Mouse (Mus musculus): ENCODE measurements around the gene 2700049A03Rik. TPM values are rescaled to one million over a fixed set of nuclear protein-coding genes. Genes with fewer than 3 reads are reported as not detected.

2700049A03Rik gene
- 0.03 and 0.73 TPM in 2 replicates for polyA plus RNA-seq (2012; ENCODE audit: low replicate concordance)

DNA sequence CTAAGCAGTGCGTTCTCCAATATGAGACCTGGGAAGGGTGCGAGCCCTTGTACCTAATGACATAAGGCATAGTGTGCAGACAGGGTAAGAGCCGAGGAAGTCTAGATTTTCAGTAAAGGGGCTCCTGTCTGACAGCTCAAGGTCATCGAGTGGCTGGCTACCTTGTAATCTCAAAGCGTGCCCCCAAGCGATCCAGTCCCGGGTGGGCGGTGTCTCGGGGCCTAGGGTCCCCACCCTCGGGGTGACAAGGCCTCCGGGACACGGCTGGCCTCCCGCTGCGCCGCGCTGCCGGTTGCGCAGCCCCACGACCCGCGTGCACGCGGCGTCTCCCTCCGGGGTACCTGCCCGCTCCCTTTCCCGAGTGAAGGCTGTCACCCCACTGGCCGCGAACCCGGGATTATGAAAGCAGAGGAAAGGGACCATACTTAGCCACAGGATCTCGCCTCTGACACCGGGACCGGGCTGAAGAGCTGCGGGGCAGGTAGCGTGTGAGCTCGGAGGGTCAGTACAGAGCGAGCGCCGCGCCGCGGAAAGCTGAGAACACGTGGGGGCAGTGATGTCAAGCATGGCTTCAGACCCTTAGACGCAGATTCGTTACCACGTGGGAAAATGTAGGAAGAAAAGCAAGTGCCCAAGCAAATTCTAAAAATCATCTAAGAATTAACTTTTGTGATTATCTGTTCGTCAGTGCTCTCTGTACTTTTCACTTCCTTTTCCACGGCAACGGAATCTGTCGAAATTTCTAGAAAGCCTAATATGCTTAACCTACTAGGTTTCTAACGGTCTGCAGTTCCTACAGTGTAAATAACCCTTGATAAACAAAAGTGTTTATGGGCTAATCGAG lies at the start of gene 2700049A03Rik, which contains the start of gene Timm9:
2700049A03Rik (plus strand) TSS at position 719 of the 844 bp plus-strand sequence.
Timm9 (minus strand) TSS at position 555 of the 844 bp plus-strand sequence.

DNA sequence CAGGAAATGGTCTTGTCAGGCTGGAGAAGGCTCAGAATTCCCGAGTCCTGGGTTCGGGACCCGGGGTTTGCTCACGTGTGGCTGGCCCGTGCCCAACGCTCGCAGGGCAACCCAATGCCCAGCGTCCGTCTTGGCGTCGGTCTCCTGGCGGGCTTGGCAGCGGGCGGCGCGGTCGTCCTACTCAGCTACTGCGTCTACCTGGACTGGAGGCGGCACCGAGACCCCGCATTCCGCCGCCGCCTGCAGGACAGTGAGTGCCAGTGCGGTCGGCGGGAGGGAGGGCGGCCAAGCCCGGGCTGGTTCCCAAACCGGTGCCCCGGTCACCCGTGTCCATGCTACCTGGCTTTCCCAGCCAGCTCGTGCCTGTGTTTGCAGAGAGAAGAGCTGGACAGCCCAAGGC lies 25.3 kb upstream of the 2700049A03Rik start, which contains the start of gene Tomm20l:
Tomm20l (plus strand) TSS at position 98 of the 400 bp plus-strand sequence.

Other genes with a start within 250 kb of the 2700049A03Rik start
- gene Actr10, start 199.0 kb upstream of the 2700049A03Rik start, polyA plus RNA-seq (2012; ENCODE audit: low replicate concordance) = 0.77 and 5.3 TPM in 2 replicates
- gene Psma3, start 162.2 kb upstream of the 2700049A03Rik start, polyA plus RNA-seq (2012; ENCODE audit: low replicate concordance) = 1.0 and 14.2 TPM in 2 replicates
- gene Arid4a, start 120.9 kb upstream of the 2700049A03Rik start, polyA plus RNA-seq (2012; ENCODE audit: low replicate concordance) = 5.6 and 6.0 TPM in 2 replicates
- gene Tomm20l, start 25.4 kb upstream of the 2700049A03Rik start, polyA plus RNA-seq (2012; ENCODE audit: low replicate concordance) = not detected in 2 replicates
- gene Timm9, start 164 bp upstream of the 2700049A03Rik start, polyA plus RNA-seq (2012; ENCODE audit: low replicate concordance) = 6.9 and 13.9 TPM in 2 replicates
- 0.36 and 0.97 TPM in 2 replicates for gene Dact1, start 173.0 kb downstream of the 2700049A03Rik start, polyA plus RNA-seq (2012; ENCODE audit: low replicate concordance)

Measured in leukemia stem cell, adult 10-12 weeks (primary cell).